Mouse (Mus musculus) left cerebral cortex, adult 8-10 months (tissue): ENCODE data around the gene Klhl40. TPM values are rescaled to one million over a fixed set of nuclear protein-coding genes. Genes with fewer than 3 reads are reported as not detected.

Experiments
- DNase-seq, 2 experiments: peaks; one replicate each; pipeline ENCODE4 v3.0.0; 2022; ENCODE audit warnings: low spot score in 2 of 2
- total RNA-seq, 4 experiments: library from RNA; stranded (reverse); gene quantifications; 2 replicates each; pipeline ENCODE4 v1.2.4; 2022

Klhl40 gene
- 10 to 100 TPM in 1 of 4 experiments, 1 to 10 TPM in 3; 7.6 to 10.9 (median 8.8) TPM for total RNA-seq

DNA sequence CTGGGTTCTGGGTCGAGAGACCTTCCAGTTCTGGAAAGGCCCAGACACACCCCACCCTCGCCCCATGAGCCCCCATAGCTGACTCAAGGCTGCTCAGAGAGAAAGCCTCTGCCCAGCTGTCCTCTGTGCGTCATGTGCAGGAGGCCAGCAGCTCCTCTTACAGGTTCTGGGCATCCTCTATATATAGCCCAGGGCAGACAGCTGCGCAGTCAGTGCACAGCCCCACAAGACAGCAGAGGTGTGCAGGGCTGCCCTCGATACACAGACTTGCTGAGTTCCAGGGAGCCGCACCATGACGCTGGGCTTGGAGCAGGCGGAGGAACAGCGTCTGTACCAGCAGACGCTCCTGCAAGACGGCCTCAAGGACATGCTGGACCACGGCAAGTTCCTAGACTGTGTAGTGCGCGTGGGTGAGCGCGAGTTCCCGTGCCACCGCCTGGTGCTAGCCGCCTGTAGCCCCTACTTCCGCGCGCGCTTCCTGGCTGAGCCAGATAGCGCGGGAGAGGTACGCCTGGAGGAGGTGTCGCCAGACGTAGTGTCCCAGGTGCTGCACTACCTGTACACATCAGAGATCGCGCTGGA, at the start of gene Klhl40:
Gene Klhl40, plus strand, starts transcription at position 124 of the 582 bp plus-strand sequence.
- DNase-seq: peak in 1 of 2 experiments; percentile 77

DNA sequence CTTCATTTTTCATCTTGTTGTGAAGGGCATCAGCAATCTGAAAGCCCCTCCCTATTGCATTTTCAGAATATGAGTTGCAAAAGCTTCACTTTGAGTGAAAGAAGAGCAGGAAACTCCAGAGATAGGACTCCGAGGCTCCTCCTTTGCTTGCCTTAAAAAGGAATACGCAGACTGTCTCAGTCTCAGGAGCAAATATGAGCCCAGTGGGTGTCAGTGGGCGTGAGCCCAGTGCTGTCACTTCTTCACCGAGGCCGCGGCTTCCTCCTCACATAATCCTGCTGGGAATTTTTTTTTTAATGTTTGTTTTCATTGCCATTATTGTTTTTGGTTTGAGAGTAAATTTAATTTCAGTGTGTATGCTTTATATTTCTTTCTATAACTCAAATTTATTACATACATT, 36.9 kb upstream of the Klhl40 start:
- DNase-seq: no peak

DNA sequence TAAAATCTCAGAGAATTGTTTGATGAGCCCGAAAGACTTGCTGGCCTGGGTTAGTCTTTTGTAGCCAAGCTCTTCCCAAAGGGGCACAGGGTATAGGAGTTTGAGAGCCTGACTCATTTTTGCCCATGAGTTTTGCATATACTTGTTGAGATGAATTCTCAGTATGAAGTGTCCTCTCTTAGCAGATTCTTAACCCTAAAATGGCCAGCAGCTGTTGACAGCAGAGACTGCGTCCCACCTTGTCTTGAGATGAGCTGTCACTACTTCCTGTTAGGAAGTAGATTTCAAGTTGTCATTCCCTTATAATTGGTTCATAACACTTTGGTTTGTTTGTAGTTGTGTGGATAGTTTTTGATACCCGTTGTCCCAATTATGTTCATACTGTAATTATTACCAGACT, 36.2 kb upstream of the Klhl40 start:
- DNase-seq: no peak

DNA sequence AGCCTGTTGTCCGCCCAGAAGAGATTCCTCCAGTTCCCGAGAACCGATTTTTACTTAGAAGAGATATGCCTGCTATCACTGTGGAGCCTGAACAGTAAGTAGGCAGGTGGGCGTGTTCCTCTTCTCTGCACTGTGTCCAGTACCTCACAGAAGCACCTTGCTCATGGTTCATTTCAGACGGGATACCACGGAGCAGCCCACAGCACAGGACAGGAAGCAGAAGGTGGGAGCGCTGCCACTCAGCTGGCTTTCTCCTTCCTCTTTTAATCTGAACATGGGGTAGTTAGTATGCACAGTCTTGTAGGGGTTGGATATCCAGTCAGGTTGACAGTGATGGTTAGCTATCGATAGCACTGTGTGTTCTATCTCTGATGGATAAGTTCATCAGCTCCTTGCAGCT, 33.4 kb upstream of the Klhl40 start:
- no peak for DNase-seq

DNA sequence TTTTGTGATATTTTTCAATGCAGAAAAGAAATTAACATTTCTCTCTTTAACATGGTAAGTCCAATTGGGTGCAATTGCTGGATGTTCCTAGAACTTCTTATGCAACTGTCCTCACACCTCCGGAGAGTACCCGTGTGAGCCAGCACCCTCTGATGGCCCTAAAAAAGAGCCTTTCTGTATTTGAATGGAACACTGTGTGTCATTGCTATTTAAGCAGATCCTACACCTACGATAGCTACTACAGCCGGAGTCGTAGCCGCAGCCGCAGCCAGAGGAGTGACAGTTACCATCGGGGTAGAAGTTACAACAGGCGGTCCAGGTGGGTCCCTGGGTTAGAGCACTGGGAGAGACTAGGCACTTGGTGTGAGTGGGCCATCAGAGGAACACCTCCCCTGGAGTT, 24.6 kb upstream of the Klhl40 start:
- peak in 1 of 2 experiments; percentile 54 for DNase-seq

DNA sequence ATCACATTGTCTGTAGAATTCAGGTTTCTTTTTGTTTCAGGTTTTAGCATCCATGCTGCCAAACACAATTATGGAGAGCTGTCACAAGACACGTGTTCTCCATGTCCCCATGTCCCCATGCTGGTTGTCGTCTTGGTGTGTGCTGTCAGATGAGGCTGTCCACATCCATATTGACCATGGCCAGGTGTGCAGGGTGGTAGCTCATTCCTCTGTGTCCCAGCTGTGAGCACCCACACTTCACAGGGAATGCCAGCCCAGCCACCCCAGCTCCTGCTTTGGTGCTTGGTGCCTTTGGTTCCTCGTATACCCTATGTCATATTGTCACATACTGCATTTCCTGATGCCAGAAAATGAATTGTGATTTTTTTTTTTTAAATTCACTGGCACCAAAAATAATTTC, 22.8 kb upstream of the Klhl40 start:
- DNase-seq: no peak

DNA sequence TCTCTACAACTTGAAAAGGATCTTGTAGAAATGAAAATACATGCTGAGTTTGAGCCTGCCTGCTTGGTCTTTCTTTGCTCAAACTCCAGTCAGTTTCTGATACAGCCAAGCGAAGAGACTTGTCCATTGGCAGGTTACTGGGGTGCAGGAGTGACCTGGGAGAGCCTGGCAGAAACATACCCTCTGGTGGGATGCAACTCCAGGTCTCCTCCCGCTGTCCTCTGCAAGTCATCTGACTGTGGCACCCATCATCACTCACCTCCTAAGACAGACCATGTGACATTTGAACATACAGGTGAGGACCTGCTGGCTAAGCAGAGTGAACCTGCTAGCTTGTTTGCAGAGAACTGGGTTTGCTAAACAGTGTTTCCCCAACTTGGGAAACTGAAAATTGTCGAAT, 20.6 kb upstream of the Klhl40 start:
- no peak for DNase-seq

DNA sequence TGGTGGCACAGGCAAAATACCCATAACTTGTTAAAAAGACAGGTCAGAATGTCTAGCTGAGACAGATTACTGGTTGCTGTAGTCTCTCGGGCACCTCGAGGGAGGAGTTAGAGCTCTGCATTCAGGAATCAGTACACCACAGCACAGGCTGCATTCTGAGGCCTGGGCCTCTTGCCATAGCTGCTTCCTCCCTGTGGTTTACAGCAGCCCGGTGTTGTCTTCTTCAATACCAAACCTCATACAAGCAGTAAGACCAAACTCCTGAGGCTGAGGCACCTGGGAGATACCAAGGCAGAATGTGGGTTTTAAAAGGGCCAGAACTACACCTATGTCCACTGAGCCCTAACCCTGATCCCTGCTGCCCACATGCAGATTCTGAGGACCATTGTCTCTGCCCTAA, 20.0 kb upstream of the Klhl40 start:
- DNase-seq: peak in 1 of 2 experiments; percentile 37

DNA sequence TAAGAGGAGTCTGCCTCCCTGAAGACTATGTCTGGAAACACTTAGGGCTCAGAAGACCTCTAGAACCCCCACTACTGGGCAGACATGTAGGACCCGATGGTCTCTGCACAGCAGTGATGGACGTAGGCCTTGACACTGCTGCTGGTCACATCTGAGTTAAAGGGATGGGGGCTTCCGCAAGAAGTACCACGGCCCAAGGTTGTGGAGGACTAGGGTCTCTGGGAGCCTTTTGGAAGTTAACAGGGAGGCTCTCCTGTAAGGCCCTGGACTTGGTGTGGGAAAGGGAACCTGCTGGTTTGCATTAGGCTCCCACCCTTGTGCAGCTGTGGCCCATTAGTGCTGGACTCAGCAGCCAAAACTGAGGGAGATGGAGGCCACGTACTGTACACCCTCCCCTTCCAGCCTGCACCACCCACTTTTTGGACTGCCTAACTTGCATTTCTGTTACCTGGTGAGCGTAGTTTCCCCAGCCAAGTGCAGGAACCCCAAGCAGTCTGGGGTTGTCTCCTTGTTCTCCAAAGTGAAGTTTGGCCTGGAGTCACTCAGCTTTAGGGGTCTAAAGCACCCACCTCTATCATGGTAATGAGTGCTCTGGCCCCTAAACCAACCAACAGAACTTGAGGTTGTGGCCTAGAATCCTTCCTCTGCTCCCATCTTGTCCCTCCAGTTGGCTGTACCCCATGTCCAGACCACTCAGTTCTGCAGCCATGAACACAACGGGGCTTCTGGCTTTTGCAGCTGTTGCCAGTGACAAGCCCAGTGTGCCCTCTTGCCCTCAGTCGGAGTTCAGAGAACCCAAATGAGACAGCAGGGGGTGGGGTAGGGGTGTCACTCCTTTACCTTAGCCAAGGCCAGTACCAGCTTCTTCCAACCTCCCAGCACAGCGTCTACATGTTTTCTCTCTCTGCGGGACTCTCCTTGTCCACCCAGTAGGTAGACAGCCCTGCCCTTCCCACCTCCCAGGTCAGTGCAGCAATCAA, 19.3 kb upstream of the Klhl40 start:
- peak in 1 of 2 experiments; percentile 23 for DNase-seq

DNA sequence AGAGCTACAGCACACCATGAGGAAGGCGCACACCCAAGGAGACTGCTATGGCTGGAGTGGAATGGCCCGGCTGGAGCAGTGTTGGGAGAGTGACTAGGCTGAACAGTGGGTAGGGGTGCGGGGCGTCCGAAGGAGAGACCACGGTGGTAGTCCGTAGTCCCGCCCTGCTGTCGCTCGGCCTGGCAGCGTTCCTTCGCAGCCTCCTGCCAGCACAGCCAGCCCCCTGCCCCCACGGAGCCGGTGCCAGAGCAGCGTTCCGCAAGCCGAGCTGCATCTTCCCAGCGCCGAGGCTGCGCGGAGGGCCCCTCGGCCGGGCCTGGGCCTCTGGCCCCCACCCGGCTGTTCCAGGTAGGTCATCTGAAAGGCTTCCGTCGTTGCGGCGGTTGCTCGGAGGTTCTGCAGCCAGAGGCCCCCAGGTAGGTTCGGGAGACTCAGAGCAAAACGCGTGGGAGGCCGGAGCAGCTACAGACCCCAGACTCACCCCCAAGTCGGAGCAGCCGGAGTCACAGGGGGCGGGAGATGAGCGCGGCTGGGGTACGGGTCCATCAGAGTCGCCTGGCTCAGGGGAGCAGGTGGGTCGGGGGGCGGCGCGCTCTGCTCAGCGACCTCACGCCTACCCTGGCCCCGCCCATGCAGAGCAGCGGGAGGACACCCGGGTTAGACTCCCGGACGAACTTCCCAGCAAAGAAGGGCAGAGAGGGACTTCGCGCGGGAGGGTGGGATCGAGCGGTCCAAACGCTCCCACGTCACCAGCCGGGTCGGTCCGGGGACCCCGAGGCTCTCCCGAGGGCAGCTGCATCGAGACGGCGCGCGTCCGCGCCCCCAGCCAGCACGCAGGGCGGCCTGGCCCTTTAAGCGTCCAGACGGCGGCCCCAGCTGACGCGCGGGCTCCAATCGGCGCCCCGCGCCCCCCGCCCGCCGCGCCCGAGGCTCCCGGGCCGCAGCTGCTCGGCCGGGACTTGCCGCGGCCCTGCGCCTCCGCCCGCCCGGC, 18.0 kb upstream of the Klhl40 start, which contains the start of gene Zfp651:
Gene Zfp651, plus strand, starts transcription at position 240 of the 991 bp plus-strand sequence.
- DNase-seq: peak; percentile 62 to 73

DNA sequence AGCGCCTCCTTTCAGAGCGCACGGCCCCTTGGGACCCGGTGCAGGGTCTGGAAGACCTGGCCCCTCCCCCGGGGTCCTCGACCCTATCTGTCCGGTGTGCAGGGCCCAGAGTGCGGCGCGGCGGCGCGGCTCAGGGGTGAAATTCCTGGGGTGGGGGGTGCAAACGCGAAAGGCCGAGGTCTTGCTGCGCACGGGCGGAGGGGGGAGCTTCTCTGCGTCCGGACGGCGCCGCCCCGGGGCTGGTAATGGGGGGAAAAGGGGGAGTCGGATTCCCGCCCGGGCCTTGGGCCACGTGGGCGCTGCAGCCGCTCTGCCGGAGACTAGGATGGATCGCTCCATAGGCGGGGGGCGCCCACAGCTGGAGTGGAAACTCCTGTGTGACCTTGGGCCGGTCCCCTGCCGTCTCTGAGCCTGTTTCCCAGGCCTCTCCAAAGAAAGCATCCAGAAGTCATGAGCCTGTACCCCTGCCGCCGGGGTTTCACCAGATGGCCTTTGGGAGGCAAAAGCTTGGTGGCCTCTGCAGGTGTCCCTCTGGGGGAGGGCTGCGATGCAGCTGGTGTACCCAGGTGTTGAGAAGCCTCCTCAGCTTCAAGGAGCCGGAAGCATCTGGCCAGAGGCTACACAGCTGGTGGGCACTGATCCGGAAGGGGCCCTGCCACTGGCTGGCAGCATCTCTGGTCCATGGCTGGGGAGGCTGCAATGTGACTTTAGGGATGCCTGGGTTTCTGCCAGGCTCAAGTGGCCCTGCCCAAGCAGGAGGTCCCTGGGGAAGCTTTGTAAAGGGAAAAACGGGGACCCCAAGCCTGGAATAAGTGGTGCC, 16.9 kb upstream of the Klhl40 start:
- peak in 1 of 2 experiments; percentile 65 for DNase-seq

DNA sequence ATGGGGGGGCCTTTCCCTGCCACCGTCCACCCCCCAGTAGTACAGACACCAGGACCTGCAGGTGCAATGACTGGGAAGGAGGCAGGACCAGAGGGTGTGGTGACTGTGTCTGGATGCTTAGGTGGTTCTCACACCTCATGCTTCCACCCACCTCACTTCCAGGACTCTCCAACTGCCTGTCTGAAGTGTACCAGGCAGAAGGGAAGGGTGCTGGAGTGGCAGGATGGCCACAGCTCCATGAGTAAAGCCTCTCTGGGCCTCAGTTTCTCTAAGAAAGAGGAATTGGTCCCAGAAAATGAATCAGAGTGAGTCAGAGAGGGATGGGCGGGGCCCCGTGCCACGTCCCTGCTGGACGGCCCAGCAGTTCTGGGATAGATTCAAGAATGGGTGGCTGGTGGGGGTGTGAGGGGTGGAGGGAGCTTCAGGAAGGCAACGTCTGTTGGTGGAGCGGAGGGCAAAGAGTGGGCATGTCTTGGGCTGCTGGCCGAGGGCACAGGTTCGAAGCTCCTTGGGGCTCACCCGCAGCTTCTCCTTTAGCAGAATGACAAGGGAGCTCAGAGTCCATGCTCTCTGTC, 16.2 kb upstream of the Klhl40 start:
- DNase-seq: peak in 1 of 2 experiments; percentile 55

DNA sequence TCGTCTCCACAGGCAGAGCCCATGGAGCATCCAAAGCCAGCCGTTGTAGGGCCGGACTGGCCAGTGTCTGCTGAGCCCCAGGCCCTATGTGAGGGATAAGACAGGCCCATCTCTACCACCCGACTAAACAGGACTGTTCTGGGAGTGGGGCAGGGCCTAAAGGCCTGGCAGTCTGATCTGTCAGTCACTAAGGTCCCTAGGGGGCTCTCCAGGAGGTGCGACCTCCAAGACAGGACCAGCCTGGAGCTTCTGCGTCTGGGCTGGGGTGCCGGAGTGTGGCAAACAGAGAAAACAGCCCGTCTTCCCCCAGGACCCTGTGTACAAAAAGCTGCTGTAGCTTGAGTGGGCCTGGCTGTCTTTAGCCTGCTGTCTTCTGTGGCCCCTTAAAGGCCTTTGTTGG, 15.6 kb upstream of the Klhl40 start:
- DNase-seq: no peak

DNA sequence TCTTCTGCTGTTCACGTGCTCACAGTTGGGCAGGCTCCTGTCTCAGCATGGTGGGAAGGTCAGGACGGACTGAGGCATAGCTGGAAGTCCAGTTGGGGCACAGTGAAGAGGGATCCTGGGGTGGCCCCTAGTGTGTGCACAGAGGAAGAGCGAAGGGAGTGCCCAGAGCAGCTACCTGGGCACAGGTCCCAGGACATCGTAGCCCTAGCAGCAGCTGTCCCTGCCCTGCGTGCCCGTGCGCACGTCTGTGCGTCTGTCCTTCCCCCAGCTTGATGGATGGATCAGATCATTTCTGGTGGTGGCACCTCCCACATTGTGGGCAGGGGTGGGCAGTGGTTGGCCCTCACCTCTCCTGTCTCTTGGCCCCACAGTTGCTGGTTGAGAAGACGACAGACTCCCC, 15.2 kb upstream of the Klhl40 start:
- peak in 1 of 2 experiments; percentile 23 for DNase-seq

DNA sequence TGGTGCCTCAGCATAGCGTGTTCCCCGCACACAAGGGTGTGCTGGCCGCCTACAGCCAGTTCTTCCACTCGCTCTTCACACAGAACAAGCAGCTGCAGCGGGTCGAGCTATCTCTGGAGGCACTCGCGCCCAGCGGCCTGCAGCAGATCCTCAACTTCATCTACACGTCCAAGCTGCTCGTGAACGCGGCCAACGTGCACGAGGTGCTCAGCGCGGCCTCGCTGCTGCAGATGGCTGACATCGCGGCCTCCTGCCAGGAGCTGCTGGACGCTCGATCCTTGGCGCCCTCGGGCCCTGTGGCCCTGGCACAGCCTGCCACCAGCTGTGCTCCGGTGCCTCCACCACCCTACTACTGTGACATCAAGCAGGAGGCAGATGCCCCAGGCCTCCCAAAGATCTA, 14.6 kb upstream of the Klhl40 start:
- peak in 1 of 2 experiments; percentile 33 for DNase-seq

DNA sequence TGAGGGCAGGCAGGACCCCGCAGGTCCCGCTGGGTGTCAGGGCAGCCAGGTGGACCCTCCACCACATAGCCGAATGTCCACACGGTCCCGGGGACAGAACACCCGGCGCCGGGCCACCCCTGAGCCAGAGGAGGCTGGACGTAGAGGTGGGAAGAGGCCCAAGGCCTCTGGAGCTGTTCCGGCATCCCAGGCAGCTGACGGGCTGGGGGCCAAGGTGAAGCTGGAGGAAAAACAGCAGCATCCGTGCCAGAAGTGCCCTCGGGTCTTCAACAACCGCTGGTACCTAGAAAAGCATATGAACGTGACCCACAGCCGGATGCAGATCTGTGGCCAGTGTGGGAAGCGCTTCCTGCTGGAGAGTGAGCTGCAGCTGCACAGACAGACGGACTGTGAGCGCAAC, 13.7 kb upstream of the Klhl40 start:
- peak in 1 of 2 experiments; percentile 17 for DNase-seq

DNA sequence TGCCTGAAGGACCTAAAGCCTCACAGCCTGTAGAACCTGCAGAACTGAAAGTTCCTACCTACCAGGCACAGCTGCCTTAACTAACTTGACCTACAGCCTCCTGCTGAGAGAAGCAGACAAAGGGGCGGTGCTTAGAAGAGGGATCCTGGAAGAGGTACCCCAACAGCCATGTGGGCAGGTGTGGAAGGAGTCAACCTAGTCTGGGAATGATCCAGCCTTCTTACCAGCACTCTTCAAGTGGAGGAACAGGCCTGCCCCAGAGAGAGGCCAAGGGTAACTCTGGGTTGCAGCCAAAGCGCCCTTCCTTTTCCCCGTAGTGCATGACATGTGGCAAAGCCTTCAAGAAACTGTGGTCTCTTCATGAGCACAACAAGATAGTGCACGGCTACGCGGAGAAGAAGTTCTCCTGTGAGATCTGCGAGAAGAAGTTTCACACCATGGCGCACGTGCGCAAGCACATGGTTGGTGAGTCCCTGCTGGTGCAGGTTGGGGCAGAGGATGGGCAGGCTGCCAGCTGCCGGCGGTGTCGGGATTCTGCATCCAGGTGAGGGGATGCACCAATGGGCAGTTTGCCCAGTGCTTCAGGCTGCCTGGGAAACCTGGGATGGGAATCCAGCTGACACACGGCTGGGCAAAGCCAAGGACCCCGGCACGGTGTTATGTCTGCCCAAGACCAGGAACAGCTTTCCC, 12.1 kb upstream of the Klhl40 start:
- DNase-seq: peak in 1 of 2 experiments; percentile 42

DNA sequence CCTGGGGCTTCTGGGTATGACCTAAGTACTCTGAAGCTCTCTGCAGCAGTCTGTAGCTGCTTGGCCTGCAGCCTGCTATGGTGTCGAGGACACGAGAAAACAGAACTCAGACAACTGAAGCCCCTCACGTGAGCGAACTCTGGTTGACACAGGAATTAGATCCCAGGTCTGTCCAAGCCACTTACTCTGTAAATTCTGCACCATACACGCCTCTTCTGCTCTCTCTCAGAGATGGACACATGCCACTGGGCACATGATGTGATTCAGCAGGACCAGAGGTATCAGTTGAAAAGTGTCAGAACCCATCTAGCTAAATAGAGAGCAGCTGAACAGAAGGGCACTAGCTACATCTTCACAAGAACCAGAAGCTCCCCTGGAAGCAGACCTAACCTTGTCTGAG, 5.0 kb upstream of the Klhl40 start:
- DNase-seq: no peak

DNA sequence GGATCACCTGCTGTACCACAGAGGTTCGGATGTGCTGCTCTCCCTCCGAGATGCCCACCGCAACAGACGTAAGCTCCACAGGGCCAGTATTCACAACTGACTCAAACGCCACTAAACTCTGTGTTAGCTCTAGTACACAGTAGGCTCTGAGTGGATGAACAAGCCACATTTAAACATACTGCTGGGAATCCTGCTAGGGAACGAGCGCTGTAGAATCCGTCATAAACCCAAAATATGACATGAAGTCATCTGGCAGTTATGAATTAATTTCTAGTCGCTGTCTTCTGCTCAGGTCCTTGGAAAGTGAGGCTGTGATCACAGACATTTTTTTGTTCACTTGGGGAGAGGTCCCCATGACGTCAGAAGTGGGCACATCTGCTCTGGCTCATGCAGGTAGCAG, 1.5 kb upstream of the Klhl40 start:
- no peak for DNase-seq
